Mouse (Mus musculus): ENCODE results near the gene Celf5. TPM values are rescaled to one million over a fixed set of nuclear protein-coding genes. Genes with fewer than 3 reads are reported as not detected.

Gene Celf5
- total and polyA plus RNA-seq, 2 experiments from 2014 or later: 0.07 TPM; not detected in 1

DNA sequence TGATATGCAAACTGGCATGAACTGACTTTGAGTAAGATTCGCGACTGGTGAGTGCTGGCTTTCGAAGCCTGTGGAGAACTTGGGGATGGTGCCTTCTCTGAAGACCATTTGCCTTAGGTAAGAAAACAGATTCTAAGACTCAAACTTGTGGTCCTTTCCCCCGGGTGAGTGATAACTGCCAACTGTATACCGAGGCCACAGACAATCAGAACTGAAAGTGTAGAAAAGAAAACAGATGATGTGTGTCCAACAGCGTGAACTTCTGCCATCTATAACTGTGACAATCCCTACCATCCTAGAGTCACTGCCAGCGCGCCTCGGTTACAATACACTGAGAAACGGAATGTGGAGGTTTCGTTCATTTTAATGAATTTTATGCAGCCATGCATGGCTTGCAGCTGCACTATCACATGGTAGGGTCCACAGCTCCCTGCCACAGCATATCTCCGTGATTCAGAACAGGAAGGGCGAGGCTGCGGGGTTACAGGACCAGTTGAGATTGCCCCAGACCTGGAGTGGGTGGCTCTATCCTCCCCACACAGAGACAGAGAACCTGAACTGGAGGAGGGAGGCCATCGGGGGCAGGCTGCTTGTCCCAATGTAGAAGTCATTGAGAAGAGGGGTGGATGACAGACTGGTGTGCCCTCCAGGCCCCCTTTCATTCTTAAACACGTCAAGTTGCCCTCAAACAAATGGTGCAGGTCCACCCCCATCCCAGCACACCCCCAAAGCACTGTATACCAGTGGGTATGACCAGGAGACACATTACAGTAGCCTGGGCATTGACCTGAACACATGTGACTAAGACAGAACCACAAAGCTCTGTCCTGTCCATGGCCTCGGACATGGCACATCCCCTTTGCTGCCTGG, 15.1 kb upstream of the Celf5 start:
- H3K27me3 ChIP-seq (ENCODE audit: control insufficient read depth, insufficient read depth, low read length): no peaks in the 10 kb centered on the region
- no peak overlapping the region for H3K4me3 ChIP-seq (ENCODE audit: low read depth, low read length)
- H3K9me3 ChIP-seq (replicated peaks; ENCODE audit: control insufficient read depth, low read length): no peaks in the 10 kb centered on the region
- no peak overlapping the region for H3K27ac ChIP-seq (ENCODE audit: low read depth)
- no peak for TF ChIP-seq EP300 (IDR thresholded peaks at IDR 0.05; ENCODE audit: low read depth)
- no peak for TF ChIP-seq CTCF (IDR thresholded peaks at IDR 0.05; ENCODE audit: low read depth)
- ATAC-seq (ENCODE audit: insufficient read depth, low read depth): no peak
- no peak for DNase-seq (ENCODE audit: low spot score)
- 76% methylated on average over 17 of the region's 17 CpGs for WGBS
- H3K36me3 ChIP-seq (replicated peaks; ENCODE audit: control insufficient read depth, insufficient read depth, low read length): peaks cover 3% of the 10 kb centered on the region
- H3K4me2 ChIP-seq (ENCODE audit: low read depth, low read length): no peak overlapping the region; the same call in 1 of the 2 replicates
- no peak overlapping the region for H3K9ac ChIP-seq (replicated peaks; ENCODE audit: low read depth, low read length)
- H3K4me1 ChIP-seq (ENCODE audit: control insufficient read depth, insufficient read depth): peaks cover 13% of the 10 kb centered on the region

DNA sequence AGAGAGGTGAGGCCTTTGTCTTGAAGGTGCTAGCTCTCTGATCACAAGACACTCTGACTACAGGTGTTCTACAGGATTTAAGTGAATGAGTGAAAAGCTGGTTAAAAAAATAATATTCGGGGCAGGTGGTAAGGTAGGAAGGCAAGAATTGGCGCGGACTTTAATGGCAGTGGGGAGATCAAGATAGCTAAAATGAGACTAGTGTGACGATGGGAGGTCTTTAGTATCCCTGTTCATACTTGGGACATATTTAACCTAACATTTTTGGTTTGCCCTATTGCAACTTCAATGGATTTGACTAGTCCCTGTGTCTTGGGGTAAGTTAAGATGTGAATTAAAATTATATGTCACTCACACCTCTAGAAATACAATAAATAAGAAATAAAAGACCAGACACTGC, 14.5 kb upstream of the Celf5 start:
- Histone ChIP-seq H3K36me3 (replicated peaks; ENCODE audit: control insufficient read depth, insufficient read depth, low read length) (peaks cover 10% of the 10 kb centered on the region), H3K9me3 (replicated peaks; ENCODE audit: control insufficient read depth, low read length) (no peaks in the 10 kb centered on the region), H3K4me1 (ENCODE audit: control insufficient read depth, insufficient read depth) (peaks cover 13% of the 10 kb centered on the region), H3K4me3 (ENCODE audit: low read depth, low read length) (peak overlapping the region; percentile 75), H3K4me2 (ENCODE audit: low read depth, low read length) (peak overlapping the region; percentile 97), H3K27ac (ENCODE audit: low read depth) (no peak overlapping the region), H3K27me3 (ENCODE audit: control insufficient read depth, insufficient read depth, low read length) (no peaks in the 10 kb centered on the region), H3K9ac (replicated peaks; ENCODE audit: low read depth, low read length) (0 out of 2 replicates have a peak overlapping the region, but pooled peaks have one; percentile 48)
- ATAC-seq (ENCODE audit: insufficient read depth, low read depth) (no peak), DNase-seq (ENCODE audit: low spot score) (no peak)
- TF ChIP-seq CTCF (IDR thresholded peaks at IDR 0.05; ENCODE audit: low read depth) (no peak), EP300 (IDR thresholded peaks at IDR 0.05; ENCODE audit: low read depth) (no peak)
- 29% methylated on average over 4 of the region's 4 CpGs for WGBS

DNA sequence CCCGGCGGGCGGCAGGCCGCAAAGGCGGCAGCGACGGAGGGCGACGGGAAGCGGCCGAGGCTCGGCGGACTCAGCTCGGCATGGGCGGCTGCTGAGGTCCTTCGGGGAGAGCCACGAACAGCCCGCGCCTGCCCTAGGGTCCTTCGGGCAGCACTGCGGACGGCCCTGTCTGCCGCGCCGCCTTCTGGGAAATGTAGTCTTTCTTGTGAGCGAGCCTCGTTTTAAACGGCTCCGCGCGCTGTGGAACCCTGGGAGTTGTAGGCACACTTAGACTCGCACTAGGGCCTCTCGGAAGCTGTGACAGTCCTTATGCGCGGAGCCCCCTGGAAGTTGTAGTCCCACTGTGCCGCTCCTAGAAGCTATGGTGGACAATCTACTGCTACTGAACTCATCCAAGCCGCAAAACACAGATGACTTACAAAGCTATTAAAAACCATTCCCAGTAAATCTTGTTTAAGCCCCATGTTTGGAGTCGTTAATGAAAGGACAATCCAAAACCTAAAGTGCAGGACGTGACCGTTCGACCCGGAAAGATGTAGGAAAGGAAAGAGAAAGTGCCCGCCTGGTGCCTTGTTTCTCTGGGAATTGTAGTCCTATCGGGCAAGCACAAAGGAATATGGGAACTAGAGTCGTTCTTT, 13.9 kb upstream of the Celf5 start, which contains the start of gene Ncln:
TSS of gene Ncln (minus strand) at position 129 of the 638 bp plus-strand sequence.
- Histone ChIP-seq H3K27ac (ENCODE audit: low read depth) (peak within 1 kb of the TSS; percentile 70), H3K4me2 (ENCODE audit: low read depth, low read length) (peak within 1 kb of the TSS; percentile 97), H3K27me3 (ENCODE audit: control insufficient read depth, insufficient read depth, low read length) (no peaks in the 10 kb centered on the region), H3K4me3 (ENCODE audit: low read depth, low read length) (peak within 1 kb of the TSS; percentile 75), H3K9ac (replicated peaks; ENCODE audit: low read depth, low read length) (peak within 1 kb of the TSS; percentile 84), H3K36me3 (replicated peaks; ENCODE audit: control insufficient read depth, insufficient read depth, low read length) (peaks cover 16% of the 10 kb centered on the region), H3K9me3 (replicated peaks; ENCODE audit: control insufficient read depth, low read length) (no peaks in the 10 kb centered on the region), H3K4me1 (ENCODE audit: control insufficient read depth, insufficient read depth) (peaks cover 13% of the 10 kb centered on the region)
- under 1% methylated on average over 39 of the region's 45 CpGs for WGBS
- TF ChIP-seq EP300 (IDR thresholded peaks at IDR 0.05; ENCODE audit: low read depth): no peak; the same call in 1 of the 2 replicates
- no peak for TF ChIP-seq CTCF (IDR thresholded peaks at IDR 0.05; ENCODE audit: low read depth)
- ATAC-seq (ENCODE audit: insufficient read depth, low read depth) (peak; percentile 96), DNase-seq (ENCODE audit: low spot score) (peak; percentile 99)

DNA sequence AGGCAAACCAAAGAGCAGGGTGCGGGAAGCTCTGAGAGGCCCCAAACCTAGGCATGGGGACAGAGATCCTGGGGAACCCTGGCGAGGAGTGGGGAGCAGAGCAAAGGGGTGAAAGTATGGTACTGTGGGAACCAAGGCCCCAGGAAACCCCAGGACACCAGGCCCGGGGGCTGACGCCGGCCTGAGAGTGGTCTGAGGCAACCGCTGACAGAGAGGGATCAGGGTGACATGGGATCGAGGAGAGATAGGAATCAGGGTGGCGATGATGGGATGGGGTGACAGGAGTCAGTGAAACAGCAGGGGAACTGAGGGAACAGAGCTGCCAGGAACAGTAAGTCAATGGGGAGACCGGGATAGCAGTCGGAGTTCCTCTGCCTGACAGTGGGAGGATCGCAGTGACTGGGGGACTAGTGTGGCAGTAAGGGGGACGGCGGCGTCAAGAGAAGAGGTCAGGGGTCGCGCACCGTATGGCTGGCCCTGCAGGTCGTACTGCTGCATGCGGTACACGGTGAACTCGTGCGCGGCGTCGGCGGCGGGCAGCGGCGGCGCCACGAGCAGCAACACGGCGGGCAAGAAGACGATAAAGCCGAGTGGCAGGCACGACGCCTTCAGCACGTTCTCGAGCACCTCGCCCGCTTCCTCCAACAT, 13.2 kb upstream of the Celf5 start:
- peaks cover 13% of the 10 kb centered on the region for H3K4me1 ChIP-seq (ENCODE audit: control insufficient read depth, insufficient read depth)
- H3K9ac ChIP-seq (replicated peaks; ENCODE audit: low read depth, low read length): peak overlapping the region; percentile 84
- peak; percentile 16 for ATAC-seq (ENCODE audit: insufficient read depth, low read depth)
- peak overlapping the region; percentile 97 for H3K4me2 ChIP-seq (ENCODE audit: low read depth, low read length)
- DNase-seq (ENCODE audit: low spot score): peak; percentile 20
- peak overlapping the region; percentile 66 for H3K27ac ChIP-seq (ENCODE audit: low read depth)
- H3K9me3 ChIP-seq (replicated peaks; ENCODE audit: control insufficient read depth, low read length): no peaks in the 10 kb centered on the region
- peak overlapping the region; percentile 75 for H3K4me3 ChIP-seq (ENCODE audit: low read depth, low read length)
- H3K36me3 ChIP-seq (replicated peaks; ENCODE audit: control insufficient read depth, insufficient read depth, low read length): peaks cover 22% of the 10 kb centered on the region
- WGBS: 2% methylated on average over 41 of the region's 41 CpGs
- no peaks in the 10 kb centered on the region for H3K27me3 ChIP-seq (ENCODE audit: control insufficient read depth, insufficient read depth, low read length)
- no peak for TF ChIP-seq EP300 (IDR thresholded peaks at IDR 0.05; ENCODE audit: low read depth)
- no peak for TF ChIP-seq CTCF (IDR thresholded peaks at IDR 0.05; ENCODE audit: low read depth)

DNA sequence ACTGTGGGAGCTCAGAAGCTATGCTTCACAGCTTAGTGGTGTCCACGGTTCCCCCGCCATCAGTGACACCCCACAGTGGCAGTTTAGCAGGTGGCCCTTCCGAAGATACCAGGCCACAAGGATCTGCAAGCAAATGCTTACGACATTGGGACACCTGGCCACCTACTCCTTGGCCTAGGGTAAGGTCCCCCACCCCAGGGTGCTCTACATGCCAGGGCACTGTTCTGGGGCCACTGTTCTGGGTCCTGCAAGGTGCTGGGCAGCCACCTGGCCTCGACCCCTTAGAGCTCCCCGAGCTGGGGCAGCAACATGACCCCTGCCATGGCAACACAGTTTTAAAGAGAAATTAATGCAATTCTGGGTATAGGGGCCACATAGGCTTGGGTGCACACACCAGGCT, 12.6 kb upstream of the Celf5 start:
- H3K27ac ChIP-seq (ENCODE audit: low read depth): no peak overlapping the region
- no peak for TF ChIP-seq CTCF (IDR thresholded peaks at IDR 0.05; ENCODE audit: low read depth)
- no peak for TF ChIP-seq EP300 (IDR thresholded peaks at IDR 0.05; ENCODE audit: low read depth)
- ATAC-seq (ENCODE audit: insufficient read depth, low read depth): no peak

More for the DNA sequence above, 12.6 kb upstream of the Celf5 start:
- Histone ChIP-seq H3K27me3 (ENCODE audit: control insufficient read depth, insufficient read depth, low read length) (no peaks in the 10 kb centered on the region), H3K4me3 (ENCODE audit: low read depth, low read length) (peak overlapping the region; percentile 75), H3K36me3 (replicated peaks; ENCODE audit: control insufficient read depth, insufficient read depth, low read length) (peaks cover 27% of the 10 kb centered on the region), H3K9me3 (replicated peaks; ENCODE audit: control insufficient read depth, low read length) (no peaks in the 10 kb centered on the region), H3K4me1 (ENCODE audit: control insufficient read depth, insufficient read depth) (peaks cover 13% of the 10 kb centered on the region), H3K9ac (replicated peaks; ENCODE audit: low read depth, low read length) (peak overlapping the region; percentile 84), H3K4me2 (ENCODE audit: low read depth, low read length) (peak overlapping the region; percentile 97)
- DNase-seq (ENCODE audit: low spot score): no peak
- WGBS: 71% methylated on average over 6 of the region's 6 CpGs
